Mouse (Mus musculus) heart, embryonic 16.5 days (tissue): ENCODE measurements around the gene Smim24. TPM values are rescaled to one million over a fixed set of nuclear protein-coding genes. Genes with fewer than 3 reads are reported as not detected.

Experiments used
- ATAC-seq: fragments of 200-750 bp; cut with Nextera tagmentation; replicated peaks from 2 replicates; pipeline ENCODE4 v1.8.0; 2017; ENCODE audit warnings: moderate number of reproducible peaks; ENCODE audit not compliant: insufficient read depth, low FRiP score; ENCODE audit errors: extremely low read depth
- H3K27ac ChIP-seq: fragments of 300-500 bp; sonication (generic); 2 replicates; pipeline ENCODE4 v1.5.1; 2014; ENCODE audit warnings: mild to moderate bottlenecking, low read length, control low read depth, moderate library complexity
- H3K27me3 ChIP-seq: fragments of 300-500 bp; sonication (generic); 2 replicates; pipeline ENCODE4 v1.6.1; 2014; ENCODE audit warnings: low read length, mixed read lengths; ENCODE audit not compliant: control insufficient read depth, insufficient read depth
- H3K36me3 ChIP-seq: fragments of 300-500 bp; sonication (generic); 2 replicates; pipeline ENCODE4 v1.6.1; 2014; ENCODE audit not compliant: control insufficient read depth, insufficient read depth
- H3K4me1 ChIP-seq: fragments of 300-500 bp; sonication (generic); 2 replicates; pipeline ENCODE4 v1.6.1; 2014; ENCODE audit warnings: low read length, mixed read lengths; ENCODE audit not compliant: control insufficient read depth, insufficient read depth
- H3K4me2 ChIP-seq: fragments of 300-500 bp; sonication (generic); 2 replicates; pipeline ENCODE4 v1.6.1; 2014; ENCODE audit warnings: low read depth, mild to moderate bottlenecking, control low read depth, low read length
- H3K4me3 ChIP-seq: fragments of 300-500 bp; sonication (generic); 2 replicates; pipeline ENCODE4 v1.5.1; 2014; ENCODE audit warnings: mild to moderate bottlenecking, control low read depth, low read length
- H3K9ac ChIP-seq: fragments of 300-500 bp; sonication (generic); 2 replicates; pipeline ENCODE4 v1.6.1; 2014; ENCODE audit warnings: low read length, control low read depth
- H3K9me3 ChIP-seq: fragments of 300-500 bp; sonication (generic); replicated peaks from 2 replicates; pipeline ENCODE4 v1.6.1; 2016; ENCODE audit warnings: low read length; ENCODE audit not compliant: control insufficient read depth
- WGBS: fragments of 180-500 bp; shearing (Covaris S2); extraction: QIAGEN DNeasy Blood & Tissue Kit; methylation state at CpG from one replicate; pipeline ENCODE4 v1.1.7; 2014; 5-methylcytosine and 5-hydroxymethylcytosine counted together
- polyA plus RNA-seq: library from polyadenylated mRNA; unstranded; fragments of >200 nt; fragmentation: Nextera tagmentation; extraction: Ambion mirVana; gene quantifications from 2 replicates; pipeline ENCODE4 v1.2.1, GENCODE M21; 2015

The Smim24 gene
- polyA plus RNA-seq, 1 experiment from 2014 or later = 9.2 TPM

DNA sequence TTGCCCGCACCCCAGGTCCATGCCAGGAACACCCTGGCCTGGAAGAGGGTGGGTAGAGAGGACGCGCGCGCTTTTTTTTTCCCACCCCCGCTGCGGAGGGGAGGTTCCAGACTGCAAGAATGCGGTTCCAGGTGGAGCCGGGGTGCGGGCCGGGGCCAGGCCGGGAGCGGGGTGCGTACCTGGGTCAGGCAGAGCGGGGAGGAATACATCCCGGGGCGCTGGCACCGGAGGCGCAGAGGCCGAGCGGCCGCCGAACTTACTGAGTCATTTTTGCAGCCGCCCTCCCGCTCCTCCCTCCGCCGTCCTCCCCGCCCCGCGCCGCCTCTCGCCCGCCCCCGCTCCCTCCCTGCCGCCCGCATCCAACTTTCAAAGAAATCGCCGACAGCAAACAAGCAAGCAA is 34.0 kb downstream of the Smim24 start:
- H3K4me1 ChIP-seq = peaks cover 44% of the 10 kb centered on the region
- H3K4me2 ChIP-seq = peak overlapping the region; percentile 97
- WGBS = 1% methylated on average over 36 of the region's 38 CpGs
- H3K36me3 ChIP-seq = no peaks in the 10 kb centered on the region
- H3K4me3 ChIP-seq = peak overlapping the region; percentile 80
- H3K27me3 ChIP-seq = no peaks in the 10 kb centered on the region
- peak overlapping the region; percentile 59 for H3K27ac ChIP-seq
- no peak for ATAC-seq
- H3K9me3 ChIP-seq = no peaks in the 10 kb centered on the region
- H3K9ac ChIP-seq = peak overlapping the region; percentile 85

DNA sequence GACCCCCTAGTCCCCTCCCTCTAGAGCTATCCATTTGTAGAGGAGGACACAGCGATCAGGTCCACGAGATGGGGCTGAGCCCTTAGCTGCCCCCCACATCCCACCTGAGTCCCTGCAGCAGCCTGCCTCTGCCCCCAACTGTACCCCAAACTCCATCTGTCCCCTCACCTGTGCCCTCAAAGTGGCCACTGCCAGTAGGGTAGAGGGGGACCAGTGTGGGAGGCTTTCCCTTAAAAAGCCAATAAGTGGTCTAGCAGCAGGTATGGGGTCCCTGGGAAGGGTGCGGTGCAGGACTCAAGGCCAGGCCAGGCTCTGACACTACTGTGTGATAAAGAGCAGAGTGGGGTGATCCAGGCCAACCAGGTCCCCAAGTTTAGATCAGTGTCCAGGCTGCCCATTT is 34.5 kb downstream of the Smim24 start:
- Histone ChIP-seq H3K4me2 (peak overlapping the region; percentile 97), H3K27me3 (no peaks in the 10 kb centered on the region), H3K27ac (no peak overlapping the region), H3K4me1 (peaks cover 44% of the 10 kb centered on the region), H3K36me3 (no peaks in the 10 kb centered on the region), H3K9ac (peak overlapping the region; percentile 85), H3K4me3 (peak overlapping the region; percentile 80), H3K9me3 (no peaks in the 10 kb centered on the region)
- no peak for ATAC-seq
- WGBS = 36% methylated on average over 3 of the region's 3 CpGs

DNA sequence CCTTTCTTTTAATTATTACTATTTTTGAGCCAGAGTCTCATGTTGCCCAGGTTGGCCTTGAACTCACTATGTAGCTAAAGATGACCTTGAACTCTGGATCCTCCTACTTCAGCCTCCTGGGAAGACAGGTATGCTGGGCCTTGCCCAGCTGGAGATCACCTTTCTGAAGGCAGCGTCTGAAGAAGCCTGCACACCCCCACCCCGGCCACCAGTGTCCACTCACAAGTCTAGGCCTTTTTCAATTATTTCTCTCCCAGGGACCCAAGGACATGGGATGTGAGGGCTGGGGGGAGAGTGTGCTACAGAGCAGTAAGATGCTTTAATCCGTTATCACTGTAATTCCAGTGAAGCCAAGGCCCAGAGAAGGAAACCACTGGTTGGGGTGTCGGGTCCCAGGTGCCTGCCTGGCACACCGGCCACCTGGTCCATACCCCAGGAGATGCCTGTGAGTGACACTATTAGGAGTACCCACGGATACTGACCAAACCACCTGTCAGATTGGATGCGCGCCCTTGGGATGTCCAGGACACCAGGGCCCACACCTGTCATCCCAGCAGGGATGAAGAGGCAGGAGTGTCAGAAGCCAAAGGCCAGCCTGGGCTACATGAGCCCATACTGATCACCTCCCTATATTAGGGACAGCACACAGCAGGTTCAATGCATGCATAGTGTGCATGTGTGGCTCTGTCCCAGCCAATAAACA is 35.1 kb downstream of the Smim24 start:
- no peaks in the 10 kb centered on the region for H3K9me3 ChIP-seq
- H3K9ac ChIP-seq = no peak overlapping the region
- H3K27ac ChIP-seq = no peak overlapping the region
- no peaks in the 10 kb centered on the region for H3K36me3 ChIP-seq
- H3K27me3 ChIP-seq = no peaks in the 10 kb centered on the region
- no peak for ATAC-seq
- no peak overlapping the region for H3K4me3 ChIP-seq
- peaks cover 48% of the 10 kb centered on the region for H3K4me1 ChIP-seq
- 82% methylated on average over 8 of the region's 8 CpGs for WGBS
- H3K4me2 ChIP-seq = no peak overlapping the region

DNA sequence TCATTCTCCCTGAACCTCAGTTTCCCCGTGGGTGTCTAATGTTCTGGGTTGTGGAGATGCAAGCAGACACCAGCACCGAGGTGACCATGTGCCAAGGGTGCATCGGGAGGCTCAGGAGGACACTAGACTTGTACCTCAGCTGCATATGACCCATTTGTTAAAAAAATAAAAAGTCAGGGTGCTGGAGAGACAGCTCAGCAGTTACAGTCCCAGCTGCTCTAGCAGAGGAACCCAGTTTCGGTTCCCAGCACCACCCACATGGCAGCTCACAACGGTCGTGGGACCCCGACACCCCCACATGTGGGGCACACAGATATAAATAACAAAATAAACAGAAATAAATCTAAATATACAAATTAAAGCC is 35.6 kb downstream of the Smim24 start:
- Histone ChIP-seq H3K4me2 (no peak overlapping the region), H3K27ac (no peak overlapping the region), H3K9ac (no peak overlapping the region), H3K4me3 (no peak overlapping the region), H3K9me3 (no peaks in the 10 kb centered on the region), H3K4me1 (peaks cover 53% of the 10 kb centered on the region), H3K36me3 (no peaks in the 10 kb centered on the region), H3K27me3 (no peaks in the 10 kb centered on the region)
- no peak for ATAC-seq
- WGBS = 88% methylated on average over 7 of the region's 7 CpGs

DNA sequence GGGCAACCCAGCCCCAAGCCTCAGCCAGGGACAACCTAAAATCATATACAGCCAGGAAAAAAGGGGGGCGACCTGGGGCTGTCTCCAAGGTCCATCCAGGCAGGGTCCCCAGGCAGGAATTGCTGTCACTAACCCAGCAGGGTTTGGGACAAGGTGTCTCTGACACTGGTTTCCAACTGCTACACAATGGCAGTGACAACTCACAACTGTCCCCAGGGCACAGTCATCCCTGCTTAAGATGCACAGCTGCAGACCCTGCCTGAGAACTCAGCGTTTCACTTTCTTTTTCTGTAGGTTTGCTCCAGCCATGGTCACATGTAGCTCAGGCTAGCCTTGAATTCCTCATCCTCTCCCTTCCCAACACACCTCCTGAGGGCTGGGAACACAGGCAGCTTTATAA is 36.2 kb downstream of the Smim24 start:
- H3K27me3 ChIP-seq = no peaks in the 10 kb centered on the region
- H3K9ac ChIP-seq = no peak overlapping the region
- peak overlapping the region; percentile 79; the same call in 1 of the 2 replicates for H3K4me3 ChIP-seq
- H3K36me3 ChIP-seq = no peaks in the 10 kb centered on the region
- H3K9me3 ChIP-seq = no peaks in the 10 kb centered on the region
- peaks cover 51% of the 10 kb centered on the region for H3K4me1 ChIP-seq
- peak overlapping the region; percentile 98 for H3K27ac ChIP-seq
- ATAC-seq = no peak
- 54% methylated on average over 2 of the region's 2 CpGs for WGBS
- H3K4me2 ChIP-seq = peak overlapping the region; percentile 92; the same call in 1 of the 2 replicates

DNA sequence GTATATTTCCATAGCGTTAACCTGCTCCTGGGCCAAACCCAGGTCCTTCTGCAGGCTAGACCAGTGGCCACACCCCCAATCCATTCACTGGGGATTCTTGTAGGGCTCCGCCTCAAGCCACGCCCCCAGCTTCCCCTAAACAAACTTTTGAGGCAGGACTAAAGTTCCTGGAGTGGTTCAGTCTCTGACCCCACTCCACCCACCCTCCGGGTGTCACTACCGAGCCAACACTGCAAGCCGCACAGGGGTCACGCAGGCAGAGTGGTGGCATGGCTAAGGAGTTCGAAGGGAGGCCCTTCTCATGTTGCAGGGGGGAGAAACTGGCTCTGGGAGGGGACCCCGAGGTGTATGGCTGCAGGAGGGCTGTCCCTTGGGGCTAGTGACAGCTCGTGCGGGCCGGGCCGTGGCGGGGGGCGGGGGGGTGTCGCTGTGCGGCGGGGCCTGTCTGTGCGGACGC is 36.8 kb downstream of the Smim24 start:
- Histone ChIP-seq H3K4me1 (peaks cover 51% of the 10 kb centered on the region), H3K27me3 (no peaks in the 10 kb centered on the region), H3K27ac (peak overlapping the region; percentile 98), H3K4me2 (peak overlapping the region; percentile 92), H3K36me3 (no peaks in the 10 kb centered on the region), H3K9ac (peak overlapping the region; percentile 89), H3K9me3 (no peaks in the 10 kb centered on the region), H3K4me3 (peak overlapping the region; percentile 79)
- WGBS = under 1% methylated on average over 20 of the region's 20 CpGs
- ATAC-seq = peak; percentile 18

DNA sequence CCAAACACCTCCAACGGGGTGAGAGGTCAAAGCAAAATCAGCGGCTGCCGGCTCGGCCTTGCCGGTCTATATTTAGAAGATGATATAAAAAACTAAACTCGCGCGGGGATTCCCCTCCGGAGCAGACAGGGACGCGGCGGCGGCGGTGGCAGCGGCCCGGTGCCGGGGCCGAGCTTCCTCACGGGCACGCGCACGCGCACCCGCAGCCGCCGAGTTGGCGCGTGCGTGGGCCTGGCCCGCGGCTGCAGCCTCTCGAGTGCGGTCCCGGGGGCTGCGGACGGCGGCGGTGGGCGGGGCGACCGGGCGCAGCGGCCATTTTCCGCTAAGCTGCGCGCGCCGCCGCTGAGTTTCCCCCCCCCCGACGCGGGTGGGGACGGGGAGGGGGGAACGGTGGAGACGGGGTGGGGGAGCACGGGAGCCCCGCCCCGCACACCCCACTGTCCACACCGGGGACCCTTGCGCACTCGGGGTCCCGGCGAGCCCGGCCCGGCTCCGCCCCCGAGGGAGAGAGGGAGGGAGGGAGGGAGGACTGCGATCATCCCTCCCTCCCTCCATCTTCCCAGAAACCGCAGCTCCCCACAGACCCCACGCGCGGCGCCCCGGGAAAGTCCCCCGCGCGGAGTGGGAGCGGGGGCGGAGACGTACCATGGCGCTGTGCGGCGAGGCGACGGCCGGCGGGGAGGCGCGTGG is 37.4 kb downstream of the Smim24 start:
- under 1% methylated on average over 59 of the region's 89 CpGs for WGBS
- H3K9ac ChIP-seq = peak overlapping the region; percentile 89

DNA sequence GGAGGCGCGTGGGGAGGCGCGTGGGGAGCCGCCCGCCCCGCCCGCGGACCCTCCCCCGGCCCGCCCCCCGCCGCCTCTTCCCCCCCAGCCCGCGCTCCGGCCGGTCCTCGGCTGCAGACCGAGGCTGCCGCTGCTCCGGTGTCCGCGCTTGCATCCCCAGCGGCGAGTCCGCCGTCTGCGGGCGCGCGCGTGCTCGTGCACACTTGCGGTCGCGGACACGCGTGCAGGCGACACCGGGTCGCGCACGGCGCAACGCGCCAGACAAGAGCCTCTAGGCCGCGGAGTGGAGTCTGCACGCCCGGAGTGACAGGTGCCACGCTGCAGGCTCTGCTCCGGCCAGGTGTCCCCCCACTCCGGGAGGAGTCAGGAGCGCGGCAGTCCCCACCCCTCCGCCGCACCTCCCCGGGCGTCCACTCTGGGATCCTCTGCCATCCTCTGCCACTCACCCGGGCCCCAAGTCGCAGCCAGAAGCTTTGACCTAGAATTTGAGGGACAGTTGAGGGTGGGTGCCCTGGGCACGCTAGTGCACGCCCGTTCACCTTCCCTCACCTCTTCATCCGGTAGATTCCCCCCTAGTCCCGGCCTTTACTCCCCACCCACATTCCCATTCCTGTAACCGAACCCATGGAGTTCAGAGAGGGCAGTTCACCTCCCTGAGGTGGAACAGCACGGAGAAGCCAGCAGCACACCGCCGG is 38.1 kb downstream of the Smim24 start:
- ATAC-seq = peak; percentile 12
- 1% methylated on average over 63 of the region's 70 CpGs for WGBS

More for the DNA sequence above, 37.4 kb downstream of the Smim24 start:
- no peaks in the 10 kb centered on the region for H3K27me3 ChIP-seq
- H3K4me1 ChIP-seq = peaks cover 50% of the 10 kb centered on the region
- peak overlapping the region; percentile 92 for H3K4me2 ChIP-seq
- peak overlapping the region; percentile 98 for H3K27ac ChIP-seq
- ATAC-seq = peak; percentile 30
- peak overlapping the region; percentile 79 for H3K4me3 ChIP-seq
- no peaks in the 10 kb centered on the region for H3K36me3 ChIP-seq
- H3K9me3 ChIP-seq = no peaks in the 10 kb centered on the region

More for the DNA sequence above, 38.1 kb downstream of the Smim24 start:
- peak overlapping the region; percentile 98 for H3K27ac ChIP-seq
- H3K4me2 ChIP-seq = peak overlapping the region; percentile 92
- no peaks in the 10 kb centered on the region for H3K9me3 ChIP-seq
- H3K4me3 ChIP-seq = peak overlapping the region; percentile 79
- H3K27me3 ChIP-seq = no peaks in the 10 kb centered on the region
- H3K36me3 ChIP-seq = no peaks in the 10 kb centered on the region
- peaks cover 47% of the 10 kb centered on the region for H3K4me1 ChIP-seq
- H3K9ac ChIP-seq = peak overlapping the region; percentile 89
